Mouse (Mus musculus) hindlimb bud, embryonic 11.5 days (tissue): ENCODE measurements around the gene Hhex.

ENCODE experiments used
- DNase-seq: peaks from one replicate; pipeline ENCODE4 v3.0.0-alpha.2; 2012; ENCODE audit warnings: low read depth, low spot score; ENCODE audit errors: extremely low spot score

Gene Hhex

GRCm38 (mm10) chr19:37434263-37434951 lies at the start of gene Hhex:
TSS of gene Hhex (plus strand) at chr19:37434810.
- DNase-seq = no peak

GRCm38 (mm10) chr19:37386126-37386525 lies 48.5 kb upstream of the Hhex start:
- no peak for DNase-seq

GRCm38 (mm10) chr19:37391869-37392268 lies 42.7 kb upstream of the Hhex start:
- DNase-seq = no peak

- no peak for DNase-seq
These were observed 38.3 kb upstream of the Hhex start for GRCm38 (mm10) chr19:37396279-37396678.

- no peak for DNase-seq
These were observed 33.7 kb upstream of the Hhex start for GRCm38 (mm10) chr19:37400936-37401335.

- DNase-seq = no peak
These were observed 16.3 kb upstream of the Hhex start for GRCm38 (mm10) chr19:37418294-37418693.

GRCm38 (mm10) chr19:37419613-37420012 lies 15.0 kb upstream of the Hhex start:
- no peak for DNase-seq

- DNase-seq = no peak
These were observed 6.0 kb upstream of the Hhex start for GRCm38 (mm10) chr19:37428589-37428988.

- DNase-seq = no peak
These were observed 3.4 kb upstream of the Hhex start for GRCm38 (mm10) chr19:37431139-37431756.

GRCm38 (mm10) chr19:37432868-37433570 lies 1.6 kb upstream of the Hhex start:
- no peak for DNase-seq

GRCm38 (mm10) chr19:37433895-37434262 lies 731 bp upstream of the Hhex start:
- no peak for DNase-seq

- DNase-seq = no peak
These were observed 637 bp downstream of the Hhex start for GRCm38 (mm10) chr19:37435041-37435852.

GRCm38 (mm10) chr19:37435853-37436174 lies 1.2 kb downstream of the Hhex start:
- DNase-seq = no peak

GRCm38 (mm10) chr19:37436514-37437288 lies 2.1 kb downstream of the Hhex start:
- DNase-seq = no peak

- no peak for DNase-seq
These were observed 2.6 kb downstream of the Hhex start for GRCm38 (mm10) chr19:37437289-37437606.

- no peak for DNase-seq
These were observed 5.6 kb downstream of the Hhex start for GRCm38 (mm10) chr19:37440181-37440580.

- DNase-seq = no peak
These were observed 6.3 kb downstream of the Hhex start for GRCm38 (mm10) chr19:37440708-37441475.

- no peak for DNase-seq
These were observed 8.1 kb downstream of the Hhex start for GRCm38 (mm10) chr19:37442524-37443286.

- no peak for DNase-seq
These were observed 9.1 kb downstream of the Hhex start for GRCm38 (mm10) chr19:37443631-37444140.
